Mouse (Mus musculus) heart, postnatal 36 days (tissue): ENCODE measurements around the gene Cers3. TPM values are rescaled to one million over a fixed set of nuclear protein-coding genes. Genes with fewer than 3 reads are reported as not detected.

Source experiments
- total RNA-seq, 2 experiments: library from RNA; stranded (reverse); gene quantifications; 2 replicates each; pipeline ENCODE4 v1.2.3; 2021

The Cers3 gene
- total RNA-seq, 2 experiments from 2014 or later = 0.17 TPM; not detected in 1

Other genes with a start within 250 kb of the Cers3 start
- gene Asb7, start 53.9 kb upstream of the Cers3 start, total RNA-seq = 1 to 10 TPM; 7.5 to 8.1 TPM
- gene Lins1, start 53.6 kb upstream of the Cers3 start, total RNA-seq = 1 to 10 TPM; 3.3 to 4.1 TPM
- gene Adamts17, start 96.2 kb downstream of the Cers3 start, total RNA-seq = 1 to 10 TPM; 1.3 to 1.5 TPM